Comparison of ENCODE assay signal across 10 mouse cellular contexts in genomic region chr4:65252193-65252592, GRCm38 (mm10).
DNase-seq lines count a peak whose midpoint lies in the region; ATAC-seq and TF ChIP-seq lines count a peak whose summit lies in the region.
"Had no signal": no experiment of that assay in that cellular context is flagged by ENCODE, and none has a peak within 500 bp of the region (broad histone marks: within the 10 kb centered on the region; RNA-seq: fewer than 3 reads in every experiment).

No protein-coding gene starts in this region.

- no peaks in the 10 kb centered on the region for H3K36me3 ChIP-seq in heart, embryonic 11.5 days (ENCODE audit: control insufficient read depth, insufficient read depth, low read length)
- no peaks in the 10 kb centered on the region for H3K36me3 ChIP-seq in forebrain, embryonic 11.5 days (ENCODE audit: control insufficient read depth, insufficient read depth, low read length)
- no peaks in the 10 kb centered on the region for H3K36me3 ChIP-seq in hindbrain, postnatal 0 days (ENCODE audit: insufficient read depth, low read length)
- no peaks in the 10 kb centered on the region for H3K36me3 ChIP-seq in midbrain, postnatal 0 days (ENCODE audit: insufficient read depth, low read length)
- H3K36me3 ChIP-seq: heart, embryonic 15.5 days had no signal

- no peak overlapping the region for H3K27ac ChIP-seq in heart, embryonic 11.5 days (ENCODE audit: low read depth, low read length)
- no peak overlapping the region for H3K27ac ChIP-seq in forebrain, embryonic 11.5 days (ENCODE audit: low read depth, low read length)
- no peak overlapping the region for H3K27ac ChIP-seq in hindbrain, postnatal 0 days
- H3K27ac ChIP-seq in midbrain, postnatal 0 days (ENCODE audit: low read depth, low read length) = no peak overlapping the region
- H3K27ac ChIP-seq: heart, embryonic 15.5 days had no signal

- H3K9ac ChIP-seq in heart, embryonic 11.5 days (ENCODE audit: low read depth, low read length) = no peak overlapping the region
- H3K9ac ChIP-seq in forebrain, embryonic 11.5 days (ENCODE audit: low read length) = no peak overlapping the region
- H3K9ac ChIP-seq in hindbrain, postnatal 0 days (replicated peaks; ENCODE audit: low read length) = no peak overlapping the region
- H3K9ac ChIP-seq in midbrain, postnatal 0 days (replicated peaks; ENCODE audit: low read length, poor library complexity, severe bottlenecking) = no peak overlapping the region
- H3K9ac ChIP-seq: heart, embryonic 15.5 days had no signal

- H3K4me1 ChIP-seq in heart, embryonic 11.5 days (ENCODE audit: control insufficient read depth, insufficient read depth, low read length) = peaks cover 4% of the 10 kb centered on the region; the same call in 1 of the 2 replicates
- peaks cover 4% of the 10 kb centered on the region; the same call in 1 of the 2 replicates for H3K4me1 ChIP-seq in forebrain, embryonic 11.5 days (replicated peaks; ENCODE audit: control insufficient read depth, insufficient read depth, low read length)
- H3K4me1 ChIP-seq in hindbrain, postnatal 0 days (ENCODE audit: insufficient read depth, low read length) = peaks cover 3% of the 10 kb centered on the region; the same call in 1 of the 2 replicates
- H3K4me1 ChIP-seq in midbrain, postnatal 0 days (ENCODE audit: insufficient read depth, low read length) = no peaks in the 10 kb centered on the region
- H3K4me1 ChIP-seq: heart, embryonic 15.5 days had no signal

- peaks cover 3% of the 10 kb centered on the region for H3K27me3 ChIP-seq in heart, embryonic 11.5 days (ENCODE audit: control insufficient read depth, insufficient read depth, low read length)
- H3K27me3 ChIP-seq in forebrain, embryonic 11.5 days (ENCODE audit: control insufficient read depth, insufficient read depth, low read length) = peaks cover 23% of the 10 kb centered on the region
- no peaks in the 10 kb centered on the region for H3K27me3 ChIP-seq in hindbrain, postnatal 0 days (ENCODE audit: insufficient read depth, low read length)
- no peaks in the 10 kb centered on the region for H3K27me3 ChIP-seq in midbrain, postnatal 0 days (ENCODE audit: insufficient read depth, low read length)
- H3K27me3 ChIP-seq: heart, embryonic 15.5 days had no signal

- peak overlapping the region; percentile 4; the same call in 1 of the 2 replicates for H3K4me2 ChIP-seq in heart, embryonic 11.5 days
- no peak overlapping the region; the same call in 1 of the 2 replicates for H3K4me2 ChIP-seq in forebrain, embryonic 11.5 days (ENCODE audit: low read depth, low read length, severe bottlenecking)
- H3K4me2 ChIP-seq in hindbrain, postnatal 0 days (ENCODE audit: low read depth, low read length) = no peak overlapping the region
- no peak overlapping the region for H3K4me2 ChIP-seq in midbrain, postnatal 0 days (ENCODE audit: low read depth, low read length, poor library complexity, severe bottlenecking)
- H3K4me2 ChIP-seq: heart, embryonic 15.5 days had no signal

- no peak for ATAC-seq in heart, embryonic 11.5 days (replicated peaks; ENCODE audit: insufficient number of reproducible peaks, low FRiP score, low TSS enrichment)
- ATAC-seq in forebrain, embryonic 11.5 days (replicated peaks; ENCODE audit: low FRiP score) = peak; percentile 90
- no peak for ATAC-seq in hindbrain, postnatal 0 days
- ATAC-seq in midbrain, postnatal 0 days (ENCODE audit: low FRiP score) = no peak

- intact Hi-C loops in heart, postnatal 10 days (cut with DNase I) = no loop called here
- intact Hi-C loops in gastrocnemius, postnatal 14 days (cut with DNase I; ENCODE audit: low total_unique reads) = no loop called here

- no peaks in the 10 kb centered on the region for H3K9me3 ChIP-seq in heart, embryonic 11.5 days (replicated peaks; ENCODE audit: control insufficient read depth, low read length)
- no peaks in the 10 kb centered on the region for H3K9me3 ChIP-seq in forebrain, embryonic 11.5 days (ENCODE audit: control insufficient read depth, low read length)
- no peaks in the 10 kb centered on the region for H3K9me3 ChIP-seq in hindbrain, postnatal 0 days (ENCODE audit: low read length)
- no peaks in the 10 kb centered on the region for H3K9me3 ChIP-seq in midbrain, postnatal 0 days (ENCODE audit: low read length)
- H3K9me3 ChIP-seq: heart, embryonic 15.5 days had no signal

- no peak overlapping the region for H3K4me3 ChIP-seq in heart, embryonic 11.5 days (ENCODE audit: low read depth, low read length)
- no peak overlapping the region for H3K4me3 ChIP-seq in forebrain, embryonic 11.5 days (ENCODE audit: low read depth, low read length)
- no peak overlapping the region for H3K4me3 ChIP-seq in hindbrain, postnatal 0 days (ENCODE audit: low read length)
- H3K4me3 ChIP-seq in midbrain, postnatal 0 days (ENCODE audit: low read depth, low read length) = no peak overlapping the region
- H3K4me3 ChIP-seq: heart, embryonic 15.5 days had no signal

- no peak for TF ChIP-seq CTCF in hindbrain, postnatal 0 days (IDR thresholded peaks at IDR 0.05; ENCODE audit: low read depth)
- TF ChIP-seq CTCF in midbrain, postnatal 0 days (IDR thresholded peaks at IDR 0.05) = 0 out of 2 replicates have a peak, but pooled peaks have one; percentile 19

- no peak for DNase-seq in heart, postnatal 10 days
- DNase-seq in forebrain, embryonic 11.5 days (ENCODE audit: low spot score) = peak; percentile 72
- peak; percentile 12 for DNase-seq in hindbrain, postnatal 0 days (ENCODE audit: low spot score)
- peak; percentile 26 for DNase-seq in midbrain, postnatal 0 days (ENCODE audit: low spot score)
- DNase-seq in cerebellum, adult 11-12 months = no peak
- no peak for DNase-seq in gastrocnemius, postnatal 25 days
- DNase-seq in gastrocnemius, postnatal 14 days = no peak
- DNase-seq: adrenal gland, postnatal 36 days had no signal

- 15% methylated on average over 8 of the region's 8 CpGs for WGBS in heart, embryonic 11.5 days (ENCODE audit: insufficient replicate concordance)
- WGBS in forebrain, embryonic 11.5 days = 0% methylated on average over 8 of the region's 8 CpGs
- WGBS in hindbrain, postnatal 0 days = 7% methylated on average over 8 of the region's 8 CpGs
- WGBS in midbrain, postnatal 0 days = 12% methylated on average over 8 of the region's 8 CpGs

Comparison
In these comparisons a context has a peak if more than half of its experiments do, and no peak if none do; other contexts are left out.
1. DNase-seq: peak in forebrain, embryonic 11.5 days (single experiment), hindbrain, postnatal 0 days (single experiment) and midbrain, postnatal 0 days (single experiment); none in heart, postnatal 10 days (0 of 2), cerebellum, adult 11-12 months (single experiment), gastrocnemius, postnatal 25 days (single experiment) and gastrocnemius, postnatal 14 days (single experiment).